Mouse (Mus musculus): Measurements from ENCODE around the gene Kpna3.
"Not testable (repeated sequence)": the region's sequence is repeated elsewhere in the genome, so short reads cannot be mapped to it uniquely, and the experiment has no call there.

Gene Kpna3

DNA sequence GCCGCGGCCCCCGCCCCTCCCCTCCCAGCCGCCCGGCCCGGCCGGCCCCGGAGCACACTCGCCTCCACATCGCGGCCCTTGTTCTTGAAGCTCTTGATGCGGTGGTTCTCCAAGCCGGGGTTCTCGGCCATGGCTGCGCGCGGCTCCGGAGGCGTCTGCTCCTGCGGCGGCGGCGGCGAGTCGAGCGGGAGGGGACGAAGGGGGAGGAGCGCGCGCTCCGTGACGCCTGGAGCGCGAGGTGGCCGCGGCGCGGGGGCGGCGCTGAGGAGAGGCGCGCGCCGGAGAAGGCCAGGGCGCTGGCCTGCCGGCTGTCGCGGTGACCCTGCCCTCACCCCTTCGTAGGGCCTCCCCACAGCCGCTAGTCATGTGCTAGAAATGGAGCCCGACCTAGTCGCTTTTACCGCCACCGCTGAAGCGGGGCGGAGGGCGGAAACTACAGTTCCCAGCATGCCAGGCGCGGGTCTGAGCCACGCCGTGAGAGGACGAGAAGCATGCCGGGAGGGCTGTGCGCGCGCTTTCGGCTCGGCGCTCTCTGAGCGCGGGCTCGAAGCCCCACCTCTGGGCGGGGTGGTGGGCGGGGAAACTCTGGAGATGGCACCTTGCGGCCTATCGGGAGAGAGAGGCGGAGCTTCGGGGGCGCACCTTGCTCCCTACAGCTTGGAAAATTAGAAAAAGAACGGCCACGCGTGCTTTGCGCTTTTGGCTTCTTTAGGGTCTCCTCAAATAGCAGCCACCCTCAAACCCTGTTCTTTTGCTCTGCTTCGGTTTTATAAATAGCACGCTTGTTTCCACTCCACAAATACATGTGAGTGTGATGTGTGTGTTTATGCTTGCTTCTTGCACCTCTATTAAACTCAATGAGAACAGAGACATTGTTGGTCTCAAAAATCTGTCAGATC lies at the start of gene Kpna3:
Gene Kpna3 (minus strand): TSS at position 214 of the 899 bp plus-strand sequence.
- peak; percentile 91 for DNase-seq (ENCODE audit: low spot score)

- no peak for DNase-seq (ENCODE audit: low spot score)
Observed at GRCm38 (mm10) chr14:61460365-61460764, 20.7 kb upstream of the Kpna3 start.

DNA sequence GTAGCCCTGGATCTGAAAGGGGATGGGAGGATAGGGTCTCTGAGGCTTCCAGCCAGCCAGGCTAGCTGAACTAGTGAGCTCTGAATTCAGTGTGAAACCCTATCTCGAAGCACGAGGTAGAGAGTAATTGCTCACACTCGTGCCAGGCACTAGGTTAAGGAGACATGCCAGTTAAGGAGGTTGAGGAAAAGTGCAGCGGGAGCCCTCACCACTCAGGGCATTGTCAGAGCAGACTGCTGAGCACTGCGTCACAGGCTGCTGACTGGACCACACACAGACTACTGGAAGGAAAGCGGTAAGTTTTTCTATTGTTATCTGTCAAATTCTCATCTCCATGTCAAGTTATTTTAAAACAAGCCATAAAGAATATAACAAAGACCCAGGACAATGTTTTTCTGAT lies 17.8 kb upstream of the Kpna3 start:
- DNase-seq (ENCODE audit: low spot score): no peak

DNA sequence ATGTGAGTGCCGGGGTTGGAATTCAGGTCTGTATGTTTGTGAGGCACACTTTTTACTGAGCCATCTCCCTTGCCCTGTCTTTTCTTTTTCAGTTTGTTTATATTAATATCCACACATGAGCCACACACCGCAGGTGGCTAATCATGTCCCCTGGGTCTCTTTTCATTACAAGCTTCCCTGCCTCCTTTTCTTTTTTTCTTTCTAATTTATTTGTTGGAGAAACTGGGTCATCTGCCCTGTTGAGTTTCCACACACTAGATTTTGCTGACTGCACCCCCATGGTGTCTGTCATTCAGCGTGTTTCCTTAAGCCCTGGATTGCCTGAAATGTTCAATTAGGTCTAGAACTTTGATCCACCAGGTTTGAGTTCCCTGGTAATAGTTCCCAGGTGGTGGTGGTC lies 15.9 kb upstream of the Kpna3 start:
- DNase-seq (ENCODE audit: low spot score): no peak

DNA sequence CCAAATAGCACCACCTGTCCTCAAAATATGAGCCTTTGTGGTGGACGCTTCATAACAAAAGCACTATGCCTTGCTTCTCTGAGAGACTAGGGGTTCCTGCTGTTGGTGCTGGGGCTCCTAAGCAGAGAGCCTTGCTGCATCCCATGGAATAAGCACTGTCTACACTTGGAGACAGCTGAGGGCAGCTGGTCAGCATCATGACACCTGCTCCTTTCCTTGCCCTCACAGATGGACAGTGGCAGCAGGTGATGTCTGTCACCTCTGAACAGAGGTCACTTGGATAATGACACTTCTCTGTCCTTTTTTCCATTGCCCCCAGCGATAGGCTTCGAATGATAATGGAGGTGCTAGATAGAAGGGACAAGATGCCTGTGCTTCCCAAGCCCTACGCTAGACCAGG lies 13.4 kb upstream of the Kpna3 start:
- DNase-seq (ENCODE audit: low spot score): no peak

GRCm38 (mm10) chr14:61452481-61452880 lies 12.8 kb upstream of the Kpna3 start:
- DNase-seq (ENCODE audit: low spot score): no peak

- DNase-seq (ENCODE audit: low spot score): no peak
Observed at GRCm38 (mm10) chr14:61447775-61448174, 8.1 kb upstream of the Kpna3 start.

DNA sequence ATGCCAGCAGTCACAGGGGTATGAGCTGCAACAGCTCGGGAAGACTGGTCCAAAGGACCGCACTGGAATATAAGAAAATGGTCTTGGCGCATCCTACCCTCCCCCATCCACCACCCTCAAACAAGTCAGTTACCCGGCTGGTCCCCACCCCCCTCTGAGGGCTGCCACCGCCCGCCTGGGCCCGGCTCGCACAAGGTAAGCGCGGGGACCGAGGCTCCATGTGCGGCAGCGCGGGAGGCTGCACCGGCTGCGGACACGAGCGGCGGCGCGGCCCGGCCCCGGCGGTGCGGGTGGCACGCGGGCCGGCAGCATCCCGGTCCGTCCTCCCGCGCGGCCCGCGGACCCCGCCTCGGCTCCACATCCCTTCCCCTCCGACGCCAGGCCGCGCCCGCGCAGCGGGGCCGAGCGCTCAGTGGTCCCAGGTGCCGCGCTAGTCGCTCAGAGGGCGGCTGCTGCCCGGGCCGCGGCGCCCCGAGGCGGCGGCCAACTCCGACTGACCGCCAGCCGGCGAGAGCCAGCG lies 473 bp downstream of the Kpna3 start:
- DNase-seq (ENCODE audit: low spot score): peak; percentile 30

DNA sequence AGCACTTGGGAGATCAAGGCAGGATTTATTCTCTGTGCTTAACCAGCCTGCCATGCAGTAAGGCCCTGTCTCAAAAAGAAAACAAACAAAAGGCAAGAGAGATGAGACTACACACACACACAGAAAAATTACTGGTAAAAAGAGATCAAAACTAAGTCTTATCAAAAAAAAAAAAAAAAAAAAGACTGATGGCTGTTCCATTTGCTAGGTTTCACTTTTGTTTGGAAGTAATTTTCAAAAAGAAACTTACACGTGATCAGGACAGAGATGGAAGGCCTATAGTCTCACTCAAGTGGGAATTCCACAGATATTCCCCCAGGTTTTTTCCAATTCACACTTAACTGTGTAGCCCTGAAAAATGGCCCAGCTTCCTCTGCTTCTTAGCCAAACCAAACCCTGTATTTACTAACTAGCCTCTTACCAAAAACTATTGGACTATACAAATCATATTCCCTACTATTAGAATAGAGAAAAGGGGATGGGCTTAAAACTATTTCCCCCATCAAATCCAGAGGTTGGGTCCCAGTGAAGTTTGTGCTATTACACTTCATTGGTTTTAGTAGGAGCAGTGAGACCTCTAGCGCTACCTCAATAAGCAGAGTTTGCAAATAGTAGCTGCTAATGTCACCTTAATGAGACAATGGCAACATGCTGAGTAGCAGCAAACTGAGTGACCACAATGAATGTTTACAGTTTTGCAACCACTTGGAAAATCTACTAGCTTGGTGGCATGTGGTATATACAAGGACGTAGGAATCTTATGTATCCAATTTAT lies 1.3 kb downstream of the Kpna3 start:
- no peak for DNase-seq (ENCODE audit: low spot score)

DNA sequence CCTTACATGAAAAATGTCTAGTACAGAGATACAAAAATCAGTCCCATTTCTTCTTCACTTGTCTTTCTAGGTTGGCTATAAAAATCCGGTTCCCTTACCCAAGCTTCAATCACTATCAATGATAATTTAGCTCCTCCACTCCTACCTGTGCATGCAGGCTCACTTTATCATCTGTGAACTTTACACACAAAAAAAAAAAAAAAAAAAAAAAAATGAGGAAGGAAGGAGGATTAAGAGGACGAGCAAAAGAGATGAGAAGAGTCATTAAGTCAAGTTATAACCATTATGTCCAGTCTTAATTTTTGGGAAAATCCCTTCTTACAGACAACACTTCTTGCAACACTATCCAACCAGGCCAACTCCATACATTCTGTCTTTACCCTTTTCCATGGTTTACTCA lies 2.8 kb downstream of the Kpna3 start:
- no peak for DNase-seq (ENCODE audit: low spot score)

DNA sequence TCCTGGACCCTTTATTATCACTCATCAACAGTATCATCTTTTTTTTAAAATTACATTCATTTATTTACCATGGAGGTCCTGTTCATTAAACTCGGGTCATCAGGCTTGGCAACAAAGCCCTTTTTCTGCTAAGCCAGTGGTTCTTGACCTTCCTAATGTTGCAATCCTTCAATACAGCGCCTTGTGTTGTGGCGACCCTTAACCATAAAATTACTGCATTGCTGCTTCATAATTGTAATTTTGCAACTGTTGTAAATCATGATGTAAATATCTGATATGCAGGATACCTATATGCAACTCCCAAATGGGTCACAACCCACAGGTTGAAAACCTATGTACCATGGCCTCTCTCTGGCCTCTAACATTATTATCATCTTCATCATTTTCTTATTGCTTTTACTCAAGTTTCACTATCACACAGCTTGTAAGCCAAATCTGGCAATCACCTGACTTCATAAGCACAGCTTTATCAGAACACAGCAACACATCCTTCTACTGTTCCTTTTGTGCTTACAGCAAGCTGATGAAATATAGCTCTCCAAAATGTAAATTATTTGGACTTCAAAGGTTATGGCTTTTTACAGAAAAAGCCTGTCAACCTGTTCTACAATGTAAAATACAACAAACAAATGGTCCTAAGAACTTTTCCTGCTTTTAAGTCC lies 11.4 kb downstream of the Kpna3 start:
- DNase-seq (ENCODE audit: low spot score): no peak

GRCm38 (mm10) chr14:61427095-61427494 lies 12.6 kb downstream of the Kpna3 start:
- DNase-seq (ENCODE audit: low spot score): not testable (repeated sequence)

DNA sequence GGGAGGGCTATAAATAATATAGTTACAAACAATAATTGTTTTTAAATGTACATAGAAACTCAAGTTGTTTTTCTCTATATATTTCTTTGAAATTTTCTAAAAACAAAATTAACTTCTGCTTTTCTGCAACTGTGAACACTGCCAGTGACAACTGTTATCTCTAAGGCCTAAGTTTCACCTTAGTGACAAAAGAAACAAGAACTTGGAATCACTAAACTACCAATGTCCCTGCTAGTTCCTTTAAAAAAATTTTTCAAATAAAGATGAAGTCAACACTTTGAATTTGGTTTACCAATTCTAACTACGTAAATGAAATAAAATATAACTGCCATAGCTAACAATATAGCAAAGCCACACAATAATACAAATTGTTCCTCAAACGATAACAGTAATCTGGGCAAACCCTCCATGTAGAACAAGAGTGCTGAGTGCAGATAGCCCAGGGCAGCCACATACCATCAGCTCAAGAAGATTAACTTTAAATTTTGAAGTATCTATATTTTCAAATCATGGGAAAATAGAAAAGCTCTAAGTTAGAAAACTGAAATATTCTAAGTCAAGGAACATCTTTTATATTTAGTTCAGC lies 14.5 kb downstream of the Kpna3 start:
- DNase-seq (ENCODE audit: low spot score): no peak

DNA sequence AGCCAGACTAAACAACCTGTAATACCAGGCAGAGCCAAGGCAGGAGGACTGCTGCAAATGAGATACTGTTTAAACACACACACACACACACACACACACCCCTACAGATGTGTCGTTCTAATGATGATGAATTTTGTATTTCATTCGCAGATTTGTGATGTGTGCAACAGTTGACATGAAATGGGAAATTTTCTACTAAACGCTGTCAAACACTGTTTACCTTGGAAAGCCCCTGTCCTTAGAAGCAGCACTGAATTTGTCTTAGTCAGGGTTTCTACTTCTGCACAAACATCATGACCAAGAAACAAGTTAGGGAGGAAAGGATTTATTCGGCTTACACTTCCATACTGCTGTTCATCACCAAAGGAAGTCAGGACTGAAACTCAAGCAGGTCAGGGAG lies 24.0 kb downstream of the Kpna3 start:
- no peak for DNase-seq (ENCODE audit: low spot score)

- no peak for DNase-seq (ENCODE audit: low spot score)
Observed at GRCm38 (mm10) chr14:61415311-61415710, 24.4 kb downstream of the Kpna3 start.

DNA sequence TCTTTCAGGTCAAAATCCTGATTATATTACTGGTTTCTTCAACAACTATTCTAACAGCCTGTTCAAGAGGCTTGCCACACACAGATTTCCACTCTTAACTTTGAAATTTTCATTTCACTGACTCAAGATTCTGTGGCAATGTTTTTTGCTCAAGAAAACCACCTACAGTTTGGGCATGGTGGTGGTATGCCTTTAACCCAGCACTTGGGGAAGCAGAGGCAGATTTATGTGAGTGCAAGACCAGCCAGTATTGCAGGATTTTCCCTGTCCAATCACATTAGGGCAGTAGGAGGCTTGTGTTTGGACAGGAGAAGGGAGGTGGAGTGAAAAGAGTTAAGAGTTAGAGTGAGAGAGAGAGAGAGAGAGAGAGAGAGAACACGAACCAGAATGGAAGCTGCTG lies 24.9 kb downstream of the Kpna3 start:
- DNase-seq (ENCODE audit: low spot score): no peak

DNA sequence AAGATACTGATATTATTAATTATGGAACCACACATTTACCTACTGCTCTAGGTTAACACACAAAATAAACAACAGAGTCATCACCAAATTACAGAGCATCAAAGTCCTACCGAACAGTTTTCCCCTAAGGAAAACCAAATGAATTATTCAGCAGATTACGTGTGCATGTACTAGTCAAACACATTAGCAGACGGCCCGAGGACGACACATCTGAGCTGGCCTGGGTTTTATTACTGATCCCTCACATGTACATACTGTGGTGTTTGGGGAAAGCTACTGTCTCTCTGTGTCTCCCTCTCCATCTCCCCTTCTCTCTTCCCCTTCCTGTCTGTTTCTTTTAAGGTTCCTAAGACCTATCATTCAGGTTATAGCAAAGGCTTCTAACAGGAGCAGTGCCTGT lies 25.5 kb downstream of the Kpna3 start:
- no peak for DNase-seq (ENCODE audit: low spot score)

GRCm38 (mm10) chr14:61413686-61414085 lies 26.0 kb downstream of the Kpna3 start:
- no peak for DNase-seq (ENCODE audit: low spot score)

DNA sequence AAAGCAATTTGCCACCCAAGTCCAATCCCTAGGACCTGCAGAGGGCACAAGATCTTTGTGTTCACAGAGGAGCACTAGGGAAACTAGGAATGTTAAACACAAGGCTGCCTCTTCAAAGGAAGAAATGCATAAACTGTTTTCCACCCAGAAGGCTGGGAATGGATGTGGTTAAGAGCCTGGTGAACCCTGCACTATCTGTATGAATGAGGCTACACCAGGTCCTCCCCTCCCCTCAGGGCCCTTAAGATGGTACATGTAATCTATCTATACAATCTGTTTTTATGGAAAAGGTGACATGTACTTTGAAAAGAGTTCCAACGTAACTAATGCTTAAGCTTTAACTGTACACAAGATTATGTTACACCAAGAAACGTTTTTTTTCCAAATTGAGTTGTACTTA lies 29.7 kb downstream of the Kpna3 start:
- DNase-seq (ENCODE audit: low spot score): no peak

DNA sequence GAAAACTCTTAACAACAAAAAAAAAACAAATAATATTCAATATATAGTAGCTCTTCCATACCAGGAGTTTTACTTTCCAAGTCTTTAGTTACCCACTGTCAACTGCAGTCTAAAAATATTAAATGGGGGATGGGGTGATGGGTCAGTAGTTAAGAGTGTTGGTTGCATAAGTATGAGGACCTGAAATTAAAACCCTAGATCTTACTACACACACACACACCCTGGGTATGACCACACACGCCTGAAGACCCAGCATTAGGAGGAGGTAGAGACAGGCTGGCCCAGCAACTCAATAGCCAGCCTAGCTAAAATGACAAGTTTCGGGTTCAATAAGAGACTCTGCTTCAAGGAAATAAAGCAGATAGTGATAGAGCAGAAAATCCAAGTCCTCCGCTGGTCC lies 32.6 kb downstream of the Kpna3 start:
- no peak for DNase-seq (ENCODE audit: low spot score)

- DNase-seq (ENCODE audit: low spot score): no peak
Observed at GRCm38 (mm10) chr14:61405761-61406160, 33.9 kb downstream of the Kpna3 start.

DNA sequence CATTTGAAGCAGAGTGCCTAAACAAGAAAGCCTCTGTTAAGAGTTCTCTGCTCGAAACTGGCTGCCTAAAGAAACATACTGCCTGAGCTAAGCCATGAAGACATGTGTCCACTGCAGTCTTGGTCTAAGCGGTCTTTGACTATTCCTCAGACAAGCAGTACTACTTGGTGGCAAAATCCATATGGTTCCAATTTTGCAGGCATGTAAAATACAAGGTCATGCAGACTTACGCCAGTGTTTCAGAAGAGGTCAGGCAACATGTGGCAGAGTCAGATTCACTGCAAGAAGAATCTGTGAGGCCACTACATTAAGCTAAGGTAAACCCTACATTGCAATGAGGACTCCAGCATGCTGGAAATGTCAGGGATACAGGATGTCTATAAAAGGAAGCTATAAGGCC lies 34.7 kb downstream of the Kpna3 start:
- DNase-seq (ENCODE audit: low spot score): no peak

All from left cerebral cortex, adult 11 months (tissue).